Mouse (Mus musculus) thymus, adult 2 months (tissue): Measurements from ENCODE around the gene Nrxn2. TPM values are rescaled to one million over a fixed set of nuclear protein-coding genes. Genes with fewer than 3 reads are reported as not detected.

Experiments used
- DNase-seq: peaks from one replicate; pipeline ENCODE4 v3.0.0; 2021
- H3K27ac ChIP-seq: fragments of 200-500 bp; 2 replicates; pipeline ENCODE4 v1.5.1; 2012; ENCODE audit warnings: low read length, control low read depth; ENCODE audit not compliant: control insufficient read depth, insufficient read depth
- H3K27me3 ChIP-seq: fragments of 200-500 bp; 2 replicates; pipeline ENCODE4 v1.6.1; 2012; ENCODE audit warnings: mild to moderate bottlenecking, low read length, moderate library complexity, mixed read lengths; ENCODE audit not compliant: control insufficient read depth, insufficient read depth
- H3K36me3 ChIP-seq: fragments of 200-500 bp; 2 replicates; pipeline ENCODE4 v1.6.1; 2012; ENCODE audit warnings: mild to moderate bottlenecking, low read length, moderate library complexity; ENCODE audit not compliant: control insufficient read depth, insufficient read depth
- H3K4me1 ChIP-seq: fragments of 200-500 bp; replicated peaks from 2 replicates; pipeline ENCODE4 v1.6.1; 2012; ENCODE audit warnings: low read length; ENCODE audit not compliant: control insufficient read depth, insufficient read depth
- H3K4me3 ChIP-seq: fragments of 200-500 bp; 2 replicates; pipeline ENCODE4 v1.5.1; 2012; ENCODE audit warnings: mild to moderate bottlenecking, low read length, control low read depth, moderate library complexity; ENCODE audit not compliant: control insufficient read depth, insufficient read depth
- CTCF ChIP-seq: fragments of 200-500 bp; IDR thresholded peaks from 2 replicates; pipeline ENCODE4 v1.5.1; 2012; ENCODE audit warnings: mild to moderate bottlenecking, control low read depth, low read length, moderate library complexity, borderline replicate concordance; ENCODE audit not compliant: control insufficient read depth, poor library complexity, insufficient read depth; ENCODE audit errors: extremely low read depth
- POLR2A ChIP-seq: fragments of 200-500 bp; IDR thresholded peaks from 2 replicates; pipeline ENCODE4 v1.6.1; 2012; ENCODE audit warnings: mild to moderate bottlenecking, low read length, control low read depth, moderate library complexity; ENCODE audit not compliant: control insufficient read depth, poor library complexity, insufficient read depth; ENCODE audit errors: extremely low read depth
- WGBS: fragments of 180-500 bp; shearing (Covaris S2); methylation state at CpG from one replicate; pipeline ENCODE4 v1.1.7; 2018; 5-methylcytosine and 5-hydroxymethylcytosine counted together
- polyA plus RNA-seq: library from polyadenylated mRNA; depleted of rRNA; stranded (reverse); fragments of >200 nt; gene quantifications from 2 replicates; pipeline ENCODE4 v1.2.3, GENCODE M21; 2012; rRNA removed

The Nrxn2 gene
- polyA plus RNA-seq, 1 experiment, result 1.5 TPM

- whole genome bisulfite sequencing, result 94% methylated on average over 5 of the region's 5 CpGs
- Histone ChIP-seq H3K4me1 (no peaks in the 10 kb centered on the region), H3K36me3 (no peaks in the 10 kb centered on the region), H3K27ac (no peak overlapping the region), H3K4me3 (no peak overlapping the region), H3K27me3 (no peaks in the 10 kb centered on the region)
- TF ChIP-seq CTCF, result no peak
- no peak for TF ChIP-seq POLR2A
- no peak for DNase-seq
These were observed 150.5 kb downstream of the Nrxn2 start for GRCm38 (mm10) chr19:6569021-6569420.

- DNase-seq, result no peak
- WGBS, result 41% methylated on average over 5 of the region's 5 CpGs
- H3K4me1 ChIP-seq, result no peaks in the 10 kb centered on the region
- no peaks in the 10 kb centered on the region for H3K36me3 ChIP-seq
- no peaks in the 10 kb centered on the region for H3K27me3 ChIP-seq
- no peak overlapping the region for H3K27ac ChIP-seq
- H3K4me3 ChIP-seq, result no peak overlapping the region
- TF ChIP-seq CTCF (no peak), POLR2A (no peak)
These were observed 151.0 kb downstream of the Nrxn2 start for GRCm38 (mm10) chr19:6569561-6569960.

- Histone ChIP-seq H3K36me3 (no peaks in the 10 kb centered on the region), H3K27ac (no peak overlapping the region), H3K4me3 (no peak overlapping the region), H3K4me1 (no peaks in the 10 kb centered on the region), H3K27me3 (no peaks in the 10 kb centered on the region)
- no peak for DNase-seq
- 84% methylated on average over 5 of the region's 5 CpGs for WGBS
- TF ChIP-seq CTCF (no peak), POLR2A (no peak)
These were observed 152.9 kb downstream of the Nrxn2 start for GRCm38 (mm10) chr19:6571476-6571875.

- H3K4me1 ChIP-seq, result no peaks in the 10 kb centered on the region
- DNase-seq, result no peak
- no peaks in the 10 kb centered on the region for H3K36me3 ChIP-seq
- 69% methylated on average over 4 of the region's 4 CpGs for WGBS
- no peak overlapping the region for H3K27ac ChIP-seq
- H3K4me3 ChIP-seq, result no peak overlapping the region
- H3K27me3 ChIP-seq, result no peaks in the 10 kb centered on the region
- TF ChIP-seq CTCF, result no peak
- TF ChIP-seq POLR2A, result no peak
These were observed 153.5 kb downstream of the Nrxn2 start for GRCm38 (mm10) chr19:6572001-6572400.

Other genes with a start within 250 kb of the Nrxn2 start
- gene Majin, start 234.3 kb upstream of the Nrxn2 start, polyA plus RNA-seq, result 0.23 and 0.57 TPM in 2 replicates
- 5.2 and 8.9 TPM in 2 replicates for gene Gpha2, start 192.4 kb upstream of the Nrxn2 start, polyA plus RNA-seq
- 54.6 and 56.1 TPM in 2 replicates for gene Ppp2r5b, start 182.9 kb upstream of the Nrxn2 start, polyA plus RNA-seq
- gene Atg2a, start 177.1 kb upstream of the Nrxn2 start, polyA plus RNA-seq, result 82.4 and 90.3 TPM in 2 replicates
- 141 and 159 TPM in 2 replicates for gene Ehd1, start 142.0 kb upstream of the Nrxn2 start, polyA plus RNA-seq
- 12.8 and 12.9 TPM in 2 replicates for gene Cdc42bpg, start 112.3 kb upstream of the Nrxn2 start, polyA plus RNA-seq
- gene Men1, start 83.8 kb upstream of the Nrxn2 start, polyA plus RNA-seq, result 141 and 143 TPM in 2 replicates
- gene Map4k2, start 77.6 kb upstream of the Nrxn2 start, polyA plus RNA-seq, result 1,004 and 1,040 TPM in 2 replicates
- 365 and 553 TPM in 2 replicates for gene Sf1, start 55.0 kb upstream of the Nrxn2 start, polyA plus RNA-seq
- gene Pygm, start 34.3 kb upstream of the Nrxn2 start, polyA plus RNA-seq, result 6.5 and 41.6 TPM in 2 replicates
- 558 and 561 TPM in 2 replicates for gene Rasgrp2, start 19.4 kb upstream of the Nrxn2 start, polyA plus RNA-seq
- gene Slc22a12, start 124.3 kb downstream of the Nrxn2 start, polyA plus RNA-seq, result 0.19 and 0.74 TPM in 2 replicates